In genomic region chrX:12091431-12092061, GRCm38 (mm10) we compare ENCODE assay signal across 8 mouse cellular contexts.
DNase-seq lines count a peak whose midpoint lies in the region; ATAC-seq lines count a peak whose summit lies in the region.

No protein-coding gene starts in this region.

- peak; percentile 24 to 41 for DNase-seq in left cerebral cortex, adult 18-20 months (ENCODE audit: low spot score in 2 of 2)
- DNase-seq in left cerebral cortex, adult 9 months (ENCODE audit: low spot score in 2 of 2) = no peak
- DNase-seq in adrenal gland, postnatal 25 days = peak; percentile 54
- DNase-seq in liver = peak; percentile 14
- peak; percentile 55 for DNase-seq in neural tube, embryonic 10.5 days (ENCODE audit: extremely low spot score, low spot score)
- DNase-seq in urinary bladder, postnatal 14 days (ENCODE audit: low spot score) = peak; percentile 42

- H3K4me1 ChIP-seq in forebrain, embryonic 16.5 days (replicated peaks; ENCODE audit: control insufficient read depth, insufficient read depth, low read length) = peaks cover 28% of the 10 kb centered on the region
- H3K4me1 ChIP-seq in hindbrain, embryonic 16.5 days (ENCODE audit: control insufficient read depth, insufficient read depth, low read depth, low read length) = peaks cover 27% of the 10 kb centered on the region

- H3K4me3 ChIP-seq in forebrain, embryonic 16.5 days (replicated peaks; ENCODE audit: low read length) = peak overlapping the region; percentile 52
- H3K4me3 ChIP-seq in hindbrain, embryonic 16.5 days (ENCODE audit: low read length) = peak overlapping the region; percentile 51

- peak overlapping the region; percentile 80 for H3K4me2 ChIP-seq in forebrain, embryonic 16.5 days (ENCODE audit: low read length)
- peak overlapping the region; percentile 88 for H3K4me2 ChIP-seq in hindbrain, embryonic 16.5 days (ENCODE audit: low read length)

- WGBS in forebrain, embryonic 16.5 days = 2% methylated on average over 44 of the region's 56 CpGs
- WGBS in hindbrain, embryonic 16.5 days = 2% methylated on average over 33 of the region's 56 CpGs

- H3K27ac ChIP-seq in forebrain, embryonic 16.5 days (ENCODE audit: low read length) = peak overlapping the region; percentile 95
- H3K27ac ChIP-seq in hindbrain, embryonic 16.5 days (ENCODE audit: low read depth, low read length) = peak overlapping the region; percentile 80

- peaks cover 14% of the 10 kb centered on the region; the same call in 1 of the 2 replicates for H3K27me3 ChIP-seq in forebrain, embryonic 16.5 days (replicated peaks; ENCODE audit: control insufficient read depth, insufficient read depth, low read length)
- peaks cover 30% of the 10 kb centered on the region for H3K27me3 ChIP-seq in hindbrain, embryonic 16.5 days (replicated peaks; ENCODE audit: control insufficient read depth, insufficient read depth, low read length)

- no peaks in the 10 kb centered on the region for H3K9me3 ChIP-seq in forebrain, embryonic 16.5 days (ENCODE audit: control insufficient read depth, low read length)
- H3K9me3 ChIP-seq in hindbrain, embryonic 16.5 days (ENCODE audit: control insufficient read depth, low read length) = no peaks in the 10 kb centered on the region

- no peak for ATAC-seq in forebrain, embryonic 16.5 days
- no peak for ATAC-seq in hindbrain, embryonic 16.5 days

- H3K9ac ChIP-seq in forebrain, embryonic 16.5 days (replicated peaks; ENCODE audit: low read depth, low read length) = peak overlapping the region; percentile 65
- peak overlapping the region; percentile 69 for H3K9ac ChIP-seq in hindbrain, embryonic 16.5 days (ENCODE audit: low read depth, low read length)

- no peaks in the 10 kb centered on the region for H3K36me3 ChIP-seq in forebrain, embryonic 16.5 days (ENCODE audit: control insufficient read depth, insufficient read depth)
- H3K36me3 ChIP-seq in hindbrain, embryonic 16.5 days (ENCODE audit: control insufficient read depth, insufficient read depth, low read length) = no peaks in the 10 kb centered on the region

Comparison
In these comparisons a context has a peak if more than half of its experiments do, and no peak if none do; other contexts are left out.
1. DNase-seq: peak in left cerebral cortex, adult 18-20 months (2 of 2), adrenal gland, postnatal 25 days (single experiment), liver (single experiment), neural tube, embryonic 10.5 days (single experiment) and urinary bladder, postnatal 14 days (single experiment); none in left cerebral cortex, adult 9 months (0 of 2).